Mouse (Mus musculus): ENCODE data around the gene Il24. TPM values are rescaled to one million over a fixed set of nuclear protein-coding genes. Genes with fewer than 3 reads are reported as not detected.

Gene Il24
- polyA plus RNA-seq, 1 experiment = not detected

GRCm38 (mm10) chr1:130875910-130876309, 11.3 kb downstream of the Il24 start:
- Histone ChIP-seq H3K4me1 (ENCODE audit: control insufficient read depth, insufficient read depth, insufficient read length) (peaks cover 17% of the 10 kb centered on the region), H3K27ac (ENCODE audit: insufficient read depth, low read length) (no peak overlapping the region), H3K4me3 (ENCODE audit: extremely low read depth, insufficient read depth, insufficient read length) (no peak overlapping the region), H3K27me3 (ENCODE audit: control insufficient read depth, insufficient read depth, low read length) (no peaks in the 10 kb centered on the region), H3K36me3 (ENCODE audit: control insufficient read depth, insufficient read depth, low read length) (peaks cover 37% of the 10 kb centered on the region)
- TF ChIP-seq POLR2A (IDR thresholded peaks at IDR 0.05; ENCODE audit: low read depth, low read length) (no peak), CTCF (IDR thresholded peaks at IDR 0.05; ENCODE audit: extremely low read depth, insufficient read depth, insufficient read length, insufficient replicate concordance) (no peak)
- DNase-seq (ENCODE audit: low read depth in 1 of 2, low spot score in 2 of 2) = no peak
- 65% methylated on average over 3 of the region's 3 CpGs for WGBS

- Histone ChIP-seq H3K36me3 (ENCODE audit: control insufficient read depth, insufficient read depth, low read length) (peaks cover 33% of the 10 kb centered on the region), H3K27ac (ENCODE audit: insufficient read depth, low read length) (no peak overlapping the region), H3K27me3 (ENCODE audit: control insufficient read depth, insufficient read depth, low read length) (no peaks in the 10 kb centered on the region), H3K4me1 (ENCODE audit: control insufficient read depth, insufficient read depth, insufficient read length) (peaks cover 21% of the 10 kb centered on the region), H3K4me3 (ENCODE audit: extremely low read depth, insufficient read depth, insufficient read length) (no peak overlapping the region)
- peak in 1 of 2 experiments; percentile 28 for DNase-seq (ENCODE audit: low read depth in 1 of 2, low spot score in 2 of 2)
- WGBS = 51% methylated on average over 3 of the region's 3 CpGs
- TF ChIP-seq POLR2A (IDR thresholded peaks at IDR 0.05; ENCODE audit: low read depth, low read length) (no peak), CTCF (IDR thresholded peaks at IDR 0.05; ENCODE audit: extremely low read depth, insufficient read depth, insufficient read length, insufficient replicate concordance) (no peak; the same call in 1 of the 2 replicates)
Measured at GRCm38 (mm10) chr1:130875139-130875538, 12.1 kb downstream of the Il24 start.

DNA sequence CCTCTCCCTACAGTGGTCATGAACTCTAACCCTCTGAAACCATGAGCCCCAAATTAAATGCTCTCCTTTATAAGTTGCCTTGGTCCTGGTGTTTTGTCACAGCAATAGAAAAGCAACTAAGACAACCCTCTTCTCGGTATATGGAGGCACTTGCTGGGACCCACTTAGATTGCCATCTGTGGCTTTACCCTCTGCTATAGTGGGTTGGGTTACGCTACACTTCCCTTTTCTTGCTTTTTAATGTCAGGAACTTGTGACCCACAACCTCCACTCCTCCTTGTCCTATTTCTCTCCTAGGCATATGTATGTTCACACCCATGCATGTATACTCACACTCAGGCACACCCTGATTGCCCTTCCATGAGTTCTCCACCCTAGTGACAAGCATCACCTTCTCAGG, 14.3 kb downstream of the Il24 start:
- no peak for TF ChIP-seq POLR2A (IDR thresholded peaks at IDR 0.05; ENCODE audit: low read depth, low read length)
- no peak for TF ChIP-seq CTCF (IDR thresholded peaks at IDR 0.05; ENCODE audit: extremely low read depth, insufficient read depth, insufficient read length, insufficient replicate concordance)
- no peaks in the 10 kb centered on the region for H3K27me3 ChIP-seq (ENCODE audit: control insufficient read depth, insufficient read depth, low read length)

GRCm38 (mm10) chr1:130865541-130866221, 21.6 kb downstream of the Il24 start, which contains the start of gene Fcmr:
Gene Fcmr, plus strand, starts transcription at chr1:130865669.
- 29% methylated on average over 7 of the region's 7 CpGs for WGBS
- H3K36me3 ChIP-seq (ENCODE audit: control insufficient read depth, insufficient read depth, low read length) = no peaks in the 10 kb centered on the region; the same call in 1 of the 2 replicates
- H3K4me3 ChIP-seq (ENCODE audit: extremely low read depth, insufficient read depth, insufficient read length) = peak within 1 kb of the TSS; percentile 60
- DNase-seq (ENCODE audit: low read depth in 1 of 2, low spot score in 2 of 2) = peak; percentile 54 to 61
- H3K27me3 ChIP-seq (ENCODE audit: control insufficient read depth, insufficient read depth, low read length) = no peaks in the 10 kb centered on the region
- H3K4me1 ChIP-seq (ENCODE audit: control insufficient read depth, insufficient read depth, insufficient read length) = peaks cover 21% of the 10 kb centered on the region; the same call in 1 of the 2 replicates
- H3K27ac ChIP-seq (ENCODE audit: insufficient read depth, low read length) = peak within 1 kb of the TSS; percentile 97
- TF ChIP-seq POLR2A (IDR thresholded peaks at IDR 0.05; ENCODE audit: low read depth, low read length) (peak; percentile 70), CTCF (IDR thresholded peaks at IDR 0.05; ENCODE audit: extremely low read depth, insufficient read depth, insufficient read length, insufficient replicate concordance) (no peak)

More for the DNA sequence above, 14.3 kb downstream of the Il24 start:
- H3K4me3 ChIP-seq (ENCODE audit: extremely low read depth, insufficient read depth, insufficient read length) = no peak overlapping the region
- peaks cover 22% of the 10 kb centered on the region for H3K4me1 ChIP-seq (ENCODE audit: control insufficient read depth, insufficient read depth, insufficient read length)
- 14% methylated on average over 2 of the region's 2 CpGs for WGBS
- peak overlapping the region; percentile 34; the same call in 1 of the 2 replicates for H3K27ac ChIP-seq (ENCODE audit: insufficient read depth, low read length)
- no peak for DNase-seq (ENCODE audit: low read depth in 1 of 2, low spot score in 2 of 2)
- peaks cover 19% of the 10 kb centered on the region for H3K36me3 ChIP-seq (ENCODE audit: control insufficient read depth, insufficient read depth, low read length)

GRCm38 (mm10) chr1:130864741-130865140, 22.5 kb downstream of the Il24 start:
- Histone ChIP-seq H3K27me3 (ENCODE audit: control insufficient read depth, insufficient read depth, low read length) (no peaks in the 10 kb centered on the region), H3K4me1 (ENCODE audit: control insufficient read depth, insufficient read depth, insufficient read length) (peaks cover 18% of the 10 kb centered on the region; the same call in 1 of the 2 replicates), H3K4me3 (ENCODE audit: extremely low read depth, insufficient read depth, insufficient read length) (no peak overlapping the region), H3K27ac (ENCODE audit: insufficient read depth, low read length) (peak overlapping the region; percentile 97), H3K36me3 (ENCODE audit: control insufficient read depth, insufficient read depth, low read length) (no peaks in the 10 kb centered on the region; the same call in 1 of the 2 replicates)
- no peak for DNase-seq (ENCODE audit: low read depth in 1 of 2, low spot score in 2 of 2)
- 59% methylated on average over 5 of the region's 5 CpGs for WGBS
- TF ChIP-seq POLR2A (IDR thresholded peaks at IDR 0.05; ENCODE audit: low read depth, low read length) (no peak), CTCF (IDR thresholded peaks at IDR 0.05; ENCODE audit: extremely low read depth, insufficient read depth, insufficient read length, insufficient replicate concordance) (no peak)

DNA sequence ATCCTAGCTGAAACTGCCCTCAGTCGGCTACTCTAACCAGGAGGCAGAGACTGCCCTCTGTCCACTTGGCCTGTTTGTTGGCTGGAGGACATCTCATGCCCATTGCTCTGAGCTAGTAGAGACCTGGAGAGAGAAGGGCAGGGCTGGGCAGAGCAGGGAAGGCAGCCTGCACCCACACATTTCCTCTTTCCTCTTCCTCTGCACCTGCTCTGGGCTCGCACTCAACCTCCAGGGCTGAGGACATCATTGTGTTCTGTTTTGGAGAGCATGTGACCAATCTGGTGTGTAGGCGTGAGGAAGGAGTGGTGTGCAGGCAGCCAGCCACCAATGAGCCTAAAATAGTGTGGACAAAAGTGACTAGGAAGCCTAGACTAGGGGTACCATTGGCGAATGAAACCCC, 23.0 kb downstream of the Il24 start:
- Histone ChIP-seq H3K27ac (ENCODE audit: insufficient read depth, low read length) (peak overlapping the region; percentile 97), H3K36me3 (ENCODE audit: control insufficient read depth, insufficient read depth, low read length) (no peaks in the 10 kb centered on the region), H3K4me1 (ENCODE audit: control insufficient read depth, insufficient read depth, insufficient read length) (peaks cover 18% of the 10 kb centered on the region; the same call in 1 of the 2 replicates), H3K4me3 (ENCODE audit: extremely low read depth, insufficient read depth, insufficient read length) (no peak overlapping the region), H3K27me3 (ENCODE audit: control insufficient read depth, insufficient read depth, low read length) (no peaks in the 10 kb centered on the region)
- peak; percentile 81 to 85 for DNase-seq (ENCODE audit: low read depth in 1 of 2, low spot score in 2 of 2)
- WGBS = 14% methylated on average over 4 of the region's 4 CpGs
- TF ChIP-seq CTCF (IDR thresholded peaks at IDR 0.05; ENCODE audit: extremely low read depth, insufficient read depth, insufficient read length, insufficient replicate concordance) (no peak), POLR2A (IDR thresholded peaks at IDR 0.05; ENCODE audit: low read depth, low read length) (peak; percentile 65)

- WGBS = 89% methylated on average over 4 of the region's 4 CpGs
Measured at GRCm38 (mm10) chr1:130857456-130857855, 29.8 kb downstream of the Il24 start.

More at GRCm38 (mm10) chr1:130857456-130857855, 29.8 kb downstream of the Il24 start:
- no peak for TF ChIP-seq POLR2A (IDR thresholded peaks at IDR 0.05; ENCODE audit: low read depth, low read length)
- no peak for TF ChIP-seq CTCF (IDR thresholded peaks at IDR 0.05; ENCODE audit: extremely low read depth, insufficient read depth, insufficient read length, insufficient replicate concordance)
- no peaks in the 10 kb centered on the region for H3K27me3 ChIP-seq (ENCODE audit: control insufficient read depth, insufficient read depth, low read length)
- H3K36me3 ChIP-seq (ENCODE audit: control insufficient read depth, insufficient read depth, low read length) = no peaks in the 10 kb centered on the region
- no peak overlapping the region for H3K4me3 ChIP-seq (ENCODE audit: extremely low read depth, insufficient read depth, insufficient read length)
- peaks cover 2% of the 10 kb centered on the region; the same call in 1 of the 2 replicates for H3K4me1 ChIP-seq (ENCODE audit: control insufficient read depth, insufficient read depth, insufficient read length)
- no peak overlapping the region for H3K27ac ChIP-seq (ENCODE audit: insufficient read depth, low read length)
- DNase-seq (ENCODE audit: low read depth in 1 of 2, low spot score in 2 of 2) = no peak

Data from spleen, adult 2 months (tissue).